Mouse (Mus musculus): Measurements from ENCODE around the gene Pnisr. TPM values are rescaled to one million over a fixed set of nuclear protein-coding genes. Genes with fewer than 3 reads are reported as not detected.

Gene Pnisr
- polyA plus RNA-seq, 2 experiments = 133 to 239 TPM

DNA sequence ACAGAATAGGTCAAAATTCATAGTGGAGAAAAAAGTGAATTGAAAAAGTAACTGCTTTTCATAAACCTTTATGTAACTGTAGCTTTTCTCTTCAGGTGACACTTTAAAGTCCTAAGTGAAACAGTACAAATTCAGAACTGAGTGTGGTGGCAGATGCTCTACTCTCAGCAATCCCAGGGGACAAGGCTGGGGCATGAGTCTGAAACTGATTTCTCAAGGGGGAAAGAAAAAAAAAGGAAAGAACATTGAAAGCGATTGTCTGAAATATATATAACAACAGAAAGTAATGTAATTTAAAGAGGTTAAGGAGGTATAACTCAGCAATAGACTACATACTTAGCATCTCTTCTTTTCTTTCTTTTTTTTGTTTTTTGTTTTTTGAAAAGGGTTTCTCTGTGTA lies 17.8 kb downstream of the Pnisr start:
- 94% methylated on average over 1 of the region's 1 CpGs for WGBS
- Histone ChIP-seq H3K27me3 (ENCODE audit: control insufficient read depth, insufficient read depth, low read length) (no peaks in the 10 kb centered on the region), H3K4me3 (replicated peaks; ENCODE audit: low read length) (no peak overlapping the region), H3K4me2 (replicated peaks; ENCODE audit: low read depth, low read length, severe bottlenecking) (no peak overlapping the region), H3K27ac (replicated peaks; ENCODE audit: low read depth, low read length) (no peak overlapping the region), H3K9ac (ENCODE audit: low read depth, low read length, severe bottlenecking) (no peak overlapping the region), H3K9me3 (ENCODE audit: control insufficient read depth, low read length) (no peaks in the 10 kb centered on the region), H3K36me3 (ENCODE audit: control insufficient read depth, insufficient read depth, low read length) (peaks cover 64% of the 10 kb centered on the region), H3K4me1 (ENCODE audit: control insufficient read depth, insufficient read depth, low read length) (no peaks in the 10 kb centered on the region)
- ATAC-seq (ENCODE audit: low FRiP score, low read depth) = no peak
- no peak for TF ChIP-seq POLR2A (IDR thresholded peaks at IDR 0.05; ENCODE audit: borderline replicate concordance, extremely low read depth, insufficient read depth, insufficient read length)
- DNase-seq (ENCODE audit: low spot score) = no peak

DNA sequence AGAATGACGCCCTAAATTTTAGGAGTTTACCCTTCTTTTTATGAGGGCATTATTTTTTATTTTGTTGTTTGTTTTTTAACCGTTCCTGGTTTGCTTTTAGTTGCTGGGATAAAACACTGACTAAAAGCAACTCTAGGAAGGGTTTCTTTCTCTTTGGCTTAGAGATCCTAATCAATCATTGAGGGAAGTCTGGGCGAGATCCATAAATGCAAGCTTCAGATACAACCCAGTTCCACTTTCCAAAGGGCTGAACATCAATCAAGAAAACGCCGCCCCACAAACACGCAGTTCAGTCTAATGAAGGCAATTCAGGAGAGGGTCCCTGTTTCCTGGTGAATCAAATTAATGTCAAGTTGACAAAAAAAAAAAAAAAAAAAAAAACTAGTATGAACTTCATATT lies 31.4 kb downstream of the Pnisr start:
- Histone ChIP-seq H3K9me3 (ENCODE audit: control insufficient read depth, low read length) (no peaks in the 10 kb centered on the region), H3K4me3 (replicated peaks; ENCODE audit: low read length) (peak overlapping the region; percentile 71), H3K4me1 (ENCODE audit: control insufficient read depth, insufficient read depth, low read length) (no peaks in the 10 kb centered on the region), H3K27me3 (ENCODE audit: control insufficient read depth, insufficient read depth, low read length) (no peaks in the 10 kb centered on the region), H3K27ac (replicated peaks; ENCODE audit: low read depth, low read length) (no peak overlapping the region), H3K4me2 (replicated peaks; ENCODE audit: low read depth, low read length, severe bottlenecking) (peak overlapping the region; percentile 53), H3K36me3 (ENCODE audit: control insufficient read depth, insufficient read depth, low read length) (peaks cover 30% of the 10 kb centered on the region), H3K9ac (ENCODE audit: low read depth, low read length, severe bottlenecking) (0 out of 2 replicates have a peak overlapping the region, but pooled peaks have one; percentile 83)
- no peak for DNase-seq (ENCODE audit: low spot score)
- ATAC-seq (ENCODE audit: low FRiP score, low read depth) = 0 out of 2 replicates have a peak, but pooled peaks have one; percentile 1
- WGBS = 13% methylated on average over 6 of the region's 6 CpGs
- no peak for TF ChIP-seq POLR2A (IDR thresholded peaks at IDR 0.05; ENCODE audit: borderline replicate concordance, extremely low read depth, insufficient read depth, insufficient read length)

DNA sequence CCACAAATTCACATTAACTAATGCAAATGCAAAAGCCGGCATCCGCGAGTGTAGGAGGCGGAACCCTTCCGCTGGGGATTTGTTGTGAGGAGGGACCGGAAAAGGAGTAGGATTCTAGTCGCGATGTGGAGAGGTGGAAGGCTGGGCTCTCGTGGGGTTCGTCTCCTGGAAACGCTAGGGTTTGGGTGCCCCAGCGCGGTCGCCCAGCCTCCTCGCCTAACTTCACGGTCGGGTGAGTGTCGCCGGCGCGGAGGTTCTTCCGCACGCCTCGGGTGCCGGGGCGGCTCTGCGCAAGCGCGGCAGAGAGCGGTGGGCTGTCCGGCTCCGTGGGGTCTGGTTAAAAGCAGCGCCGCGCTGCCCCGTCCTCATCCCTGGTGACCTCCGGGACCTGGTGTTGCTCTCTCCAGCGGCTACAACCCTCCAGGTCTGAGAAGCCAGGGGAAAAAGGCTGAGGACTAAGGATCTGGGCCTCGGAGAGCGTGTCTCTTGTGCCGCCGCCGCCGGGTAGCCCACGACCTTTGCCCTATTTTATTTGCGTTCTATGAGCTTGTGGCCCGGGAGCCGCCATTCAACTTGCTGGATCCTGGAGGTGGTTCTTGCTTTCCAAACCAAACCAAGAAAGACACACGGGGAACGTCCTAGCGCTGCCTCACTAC lies 32.3 kb downstream of the Pnisr start, which contains the start of gene Coq3:
Gene Coq3, plus strand, starts transcription at position 109 of the 656 bp plus-strand sequence.
- DNase-seq (ENCODE audit: low spot score) = peak; percentile 80
- H3K4me3 ChIP-seq (replicated peaks; ENCODE audit: low read length) = peak within 1 kb of the TSS; percentile 71

DNA sequence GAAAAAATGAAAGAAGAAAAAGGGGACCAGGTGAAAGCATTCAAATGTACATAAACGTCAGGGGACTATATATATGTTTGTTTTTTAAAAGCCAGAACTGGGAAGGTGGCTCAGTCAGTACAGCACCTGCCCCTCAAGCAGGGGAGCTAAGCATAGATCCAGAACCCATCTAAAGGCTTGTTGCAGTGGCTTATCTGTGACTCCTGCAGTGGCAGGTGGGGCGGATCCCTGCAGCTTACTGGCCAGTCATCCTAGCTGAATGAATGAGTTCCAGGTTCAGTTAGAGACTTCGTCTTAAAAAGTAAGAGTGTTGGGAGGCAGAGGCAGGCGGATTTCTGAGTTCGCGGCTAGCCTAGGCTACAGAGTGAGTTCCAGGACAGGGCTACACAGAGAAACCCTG lies 35.4 kb downstream of the Pnisr start:
- no peak for TF ChIP-seq POLR2A (IDR thresholded peaks at IDR 0.05; ENCODE audit: borderline replicate concordance, extremely low read depth, insufficient read depth, insufficient read length)
- H3K36me3 ChIP-seq (ENCODE audit: control insufficient read depth, insufficient read depth, low read length) = peaks cover 3% of the 10 kb centered on the region; the same call in 1 of the 2 replicates
- no peaks in the 10 kb centered on the region for H3K9me3 ChIP-seq (ENCODE audit: control insufficient read depth, low read length)
- 92% methylated on average over 6 of the region's 6 CpGs for WGBS
- ATAC-seq (ENCODE audit: low FRiP score, low read depth) (no peak), DNase-seq (ENCODE audit: low spot score) (no peak)
- H3K4me3 ChIP-seq (replicated peaks; ENCODE audit: low read length) = no peak overlapping the region
- H3K4me2 ChIP-seq (replicated peaks; ENCODE audit: low read depth, low read length, severe bottlenecking) = no peak overlapping the region
- H3K27ac ChIP-seq (replicated peaks; ENCODE audit: low read depth, low read length) = no peak overlapping the region
- H3K9ac ChIP-seq (ENCODE audit: low read depth, low read length, severe bottlenecking) = no peak overlapping the region
- no peaks in the 10 kb centered on the region for H3K4me1 ChIP-seq (ENCODE audit: control insufficient read depth, insufficient read depth, low read length)
- no peaks in the 10 kb centered on the region for H3K27me3 ChIP-seq (ENCODE audit: control insufficient read depth, insufficient read depth, low read length)

More for the DNA sequence above, 32.3 kb downstream of the Pnisr start, which contains the start of gene Coq3:
- Histone ChIP-seq H3K4me2 (replicated peaks; ENCODE audit: low read depth, low read length, severe bottlenecking) (peak within 1 kb of the TSS; percentile 53), H3K9me3 (ENCODE audit: control insufficient read depth, low read length) (no peaks in the 10 kb centered on the region), H3K27me3 (ENCODE audit: control insufficient read depth, insufficient read depth, low read length) (no peaks in the 10 kb centered on the region), H3K27ac (replicated peaks; ENCODE audit: low read depth, low read length) (peak within 1 kb of the TSS; percentile 89), H3K36me3 (ENCODE audit: control insufficient read depth, insufficient read depth, low read length) (peaks cover 22% of the 10 kb centered on the region), H3K9ac (ENCODE audit: low read depth, low read length, severe bottlenecking) (peak within 1 kb of the TSS; percentile 83), H3K4me1 (ENCODE audit: control insufficient read depth, insufficient read depth, low read length) (no peaks in the 10 kb centered on the region)
- peak; percentile 89 for ATAC-seq (ENCODE audit: low FRiP score, low read depth)
- 0 out of 2 replicates have a peak, but pooled peaks have one; percentile 39 for TF ChIP-seq POLR2A (IDR thresholded peaks at IDR 0.05; ENCODE audit: borderline replicate concordance, extremely low read depth, insufficient read depth, insufficient read length)
- under 1% methylated on average over 50 of the region's 51 CpGs for WGBS

DNA sequence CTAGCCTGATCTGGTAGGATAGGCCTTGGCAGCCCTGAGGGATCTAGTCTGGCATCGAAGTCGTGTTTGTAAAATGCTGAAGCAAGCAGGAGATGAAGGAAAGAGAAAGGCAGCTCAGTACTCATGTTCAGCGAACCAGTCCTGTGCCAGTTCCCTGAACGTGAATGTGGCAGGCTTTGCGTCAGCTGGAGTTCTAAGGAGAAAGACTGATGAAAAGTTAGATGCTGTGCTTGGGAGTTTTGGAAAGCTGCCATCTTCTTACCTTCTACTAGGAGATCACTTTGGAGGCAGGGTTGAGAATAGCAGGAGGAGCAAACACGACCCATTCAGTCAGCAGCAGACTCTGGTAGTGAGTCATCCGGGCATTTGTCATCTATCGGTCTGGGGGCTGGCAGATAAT lies 38.4 kb downstream of the Pnisr start:
- Histone ChIP-seq H3K9me3 (ENCODE audit: control insufficient read depth, low read length) (no peaks in the 10 kb centered on the region), H3K4me2 (replicated peaks; ENCODE audit: low read depth, low read length, severe bottlenecking) (no peak overlapping the region), H3K9ac (ENCODE audit: low read depth, low read length, severe bottlenecking) (no peak overlapping the region), H3K36me3 (ENCODE audit: control insufficient read depth, insufficient read depth, low read length) (peaks cover 3% of the 10 kb centered on the region; the same call in 1 of the 2 replicates), H3K27me3 (ENCODE audit: control insufficient read depth, insufficient read depth, low read length) (no peaks in the 10 kb centered on the region), H3K4me3 (replicated peaks; ENCODE audit: low read length) (no peak overlapping the region), H3K27ac (replicated peaks; ENCODE audit: low read depth, low read length) (no peak overlapping the region), H3K4me1 (ENCODE audit: control insufficient read depth, insufficient read depth, low read length) (no peaks in the 10 kb centered on the region)
- no peak for TF ChIP-seq POLR2A (IDR thresholded peaks at IDR 0.05; ENCODE audit: borderline replicate concordance, extremely low read depth, insufficient read depth, insufficient read length)
- ATAC-seq (ENCODE audit: low FRiP score, low read depth) (no peak), DNase-seq (ENCODE audit: low spot score) (no peak)
- 83% methylated on average over 8 of the region's 8 CpGs for WGBS

Other genes with a start within 250 kb of the Pnisr start
- gene Prdm13, start 161.6 kb upstream of the Pnisr start, polyA plus RNA-seq (2012; rRNA removed) = not detected in 2 replicates
- not detected in 2 replicates for gene Prdm13, start 161.6 kb upstream of the Pnisr start, polyA plus RNA-seq (2014; fragmentation: Nextera tagmentation; extraction: Ambion mirVana)
- 17.1 and 18.0 TPM in 2 replicates for gene Ccnc, start 119.9 kb upstream of the Pnisr start, polyA plus RNA-seq (2012; rRNA removed)
- 34.7 and 41.1 TPM in 2 replicates for gene Ccnc, start 119.9 kb upstream of the Pnisr start, polyA plus RNA-seq (2014; fragmentation: Nextera tagmentation; extraction: Ambion mirVana)
- gene Usp45, start 80.4 kb upstream of the Pnisr start, polyA plus RNA-seq (2012; rRNA removed) = 11.3 and 12.0 TPM in 2 replicates
- 9.2 and 10.0 TPM in 2 replicates for gene Usp45, start 80.4 kb upstream of the Pnisr start, polyA plus RNA-seq (2014; fragmentation: Nextera tagmentation; extraction: Ambion mirVana)
- 2.9 and 3.8 TPM in 2 replicates for gene Tstd3, start 80.4 kb upstream of the Pnisr start, polyA plus RNA-seq (2012; rRNA removed)
- 6.6 and 7.0 TPM in 2 replicates for gene Tstd3, start 80.4 kb upstream of the Pnisr start, polyA plus RNA-seq (2014; fragmentation: Nextera tagmentation; extraction: Ambion mirVana)
- gene Coq3, start 32.1 kb downstream of the Pnisr start, polyA plus RNA-seq (2012; rRNA removed) = 5.8 and 6.6 TPM in 2 replicates
- gene Coq3, start 32.1 kb downstream of the Pnisr start, polyA plus RNA-seq (2014; fragmentation: Nextera tagmentation; extraction: Ambion mirVana) = 12.4 TPM in 2 replicates
- 11.5 and 13.6 TPM in 2 replicates for gene Faxc, start 83.7 kb downstream of the Pnisr start, polyA plus RNA-seq (2012; rRNA removed)
- gene Faxc, start 83.7 kb downstream of the Pnisr start, polyA plus RNA-seq (2014; fragmentation: Nextera tagmentation; extraction: Ambion mirVana) = 7.0 and 10.0 TPM in 2 replicates

Data from limb, embryonic 14.5 days (tissue).